Comparison of ENCODE assay signal across 9 mouse cellular contexts in genomic region chr9:77825380-77825961, GRCm38 (mm10).
DNase-seq lines count a peak whose midpoint lies in the region; ATAC-seq and TF ChIP-seq lines count a peak whose summit lies in the region.
"Had no signal": no experiment of that assay in that cellular context is flagged by ENCODE, and none has a peak within 500 bp of the region (broad histone marks: within the 10 kb centered on the region; RNA-seq: fewer than 3 reads in every experiment).

No protein-coding gene starts in this region.

- no peak for TF ChIP-seq CTCF in kidney, postnatal 0 days (IDR thresholded peaks at IDR 0.05; ENCODE audit: low read depth)
- TF ChIP-seq CTCF in thymus, adult 2 months (IDR thresholded peaks at IDR 0.05; ENCODE audit: borderline replicate concordance, control insufficient read depth, extremely low read depth, insufficient read depth, low read length, poor library complexity), result no peak

- peak; percentile 78 for DNase-seq in kidney, postnatal 0 days (ENCODE audit: low spot score)
- no peak for DNase-seq in kidney, adult 9 months
- peak; percentile 52 for DNase-seq in ES-CJ7 (ENCODE audit: low read depth, low spot score)
- DNase-seq in fibroblast of lung, adult 2 months (ENCODE audit: low read depth), result peak; percentile 37
- peak; percentile 83 for DNase-seq in limb, embryonic 14.5 days (ENCODE audit: low spot score)
- no peak for DNase-seq in ovary, adult 18-20 months (ENCODE audit: low spot score)
- no peak for DNase-seq in thymus, adult 2 months

- no peak overlapping the region for H3K4me3 ChIP-seq in kidney, postnatal 0 days (replicated peaks; ENCODE audit: low read depth, low read length)
- H3K4me3 ChIP-seq in limb, embryonic 14.5 days (replicated peaks; ENCODE audit: low read length), result no peak overlapping the region
- no peak overlapping the region for H3K4me3 ChIP-seq in thymus, adult 2 months (ENCODE audit: control insufficient read depth, insufficient read depth, low read length)

- no peaks in the 10 kb centered on the region for H3K36me3 ChIP-seq in kidney, postnatal 0 days (ENCODE audit: insufficient read depth, low read length)
- H3K36me3 ChIP-seq in limb, embryonic 14.5 days (ENCODE audit: control insufficient read depth, insufficient read depth, low read length), result no peaks in the 10 kb centered on the region
- no peaks in the 10 kb centered on the region for H3K36me3 ChIP-seq in thymus, adult 2 months (ENCODE audit: control insufficient read depth, insufficient read depth, low read length)

- WGBS in kidney, postnatal 0 days, result 19% methylated on average over 7 of the region's 7 CpGs
- 4% methylated on average over 7 of the region's 7 CpGs for WGBS in limb, embryonic 14.5 days
- WGBS in thymus, adult 2 months, result 53% methylated on average over 7 of the region's 7 CpGs

- peak; percentile 88 for ATAC-seq in kidney, postnatal 0 days (replicated peaks; ENCODE audit: low FRiP score, low read depth)
- peak; percentile 80 for ATAC-seq in limb, embryonic 14.5 days (ENCODE audit: low FRiP score, low read depth)
- no peak for ATAC-seq in megakaryocyte-erythroid progenitor cell, adult 5-6 weeks (replicated peaks; ENCODE audit: low FRiP score, low TSS enrichment, poor library complexity, severe bottlenecking)

- H3K4me1 ChIP-seq in kidney, postnatal 0 days (replicated peaks; ENCODE audit: insufficient read depth, low read length), result peaks cover 4% of the 10 kb centered on the region; the same call in 1 of the 2 replicates
- peaks cover 13% of the 10 kb centered on the region; the same call in 1 of the 2 replicates for H3K4me1 ChIP-seq in limb, embryonic 14.5 days (ENCODE audit: control insufficient read depth, insufficient read depth, low read length)
- peaks cover 4% of the 10 kb centered on the region; the same call in 1 of the 2 replicates for H3K4me1 ChIP-seq in thymus, adult 2 months (replicated peaks; ENCODE audit: control insufficient read depth, insufficient read depth, low read length)

- H3K27ac ChIP-seq in kidney, postnatal 0 days, result peak overlapping the region; percentile 14
- 0 out of 2 replicates have a peak overlapping the region, but pooled peaks have one; percentile 46 for H3K27ac ChIP-seq in limb, embryonic 14.5 days (replicated peaks; ENCODE audit: low read depth, low read length)
- H3K27ac ChIP-seq in thymus, adult 2 months (ENCODE audit: control insufficient read depth, insufficient read depth, low read length), result no peak overlapping the region
- H3K27ac ChIP-seq: liver, embryonic 14.5 days had no signal

- H3K9ac ChIP-seq in kidney, postnatal 0 days (ENCODE audit: low read depth, low read length), result no peak overlapping the region
- no peak overlapping the region for H3K9ac ChIP-seq in limb, embryonic 14.5 days (ENCODE audit: low read depth, low read length, severe bottlenecking)
- H3K9ac ChIP-seq: liver, embryonic 14.5 days had no signal

- no peak overlapping the region for H3K4me2 ChIP-seq in kidney, postnatal 0 days (ENCODE audit: low read length)
- H3K4me2 ChIP-seq in limb, embryonic 14.5 days (replicated peaks; ENCODE audit: low read depth, low read length, severe bottlenecking), result no peak overlapping the region

- no peaks in the 10 kb centered on the region for H3K9me3 ChIP-seq in kidney, postnatal 0 days (replicated peaks; ENCODE audit: low read length)
- H3K9me3 ChIP-seq in limb, embryonic 14.5 days (ENCODE audit: control insufficient read depth, low read length), result no peaks in the 10 kb centered on the region

- no peak for TF ChIP-seq POLR2A in limb, embryonic 14.5 days (IDR thresholded peaks at IDR 0.05; ENCODE audit: borderline replicate concordance, extremely low read depth, insufficient read depth, insufficient read length)
- no peak for TF ChIP-seq POLR2A in thymus, adult 2 months (IDR thresholded peaks at IDR 0.05; ENCODE audit: control insufficient read depth, extremely low read depth, insufficient read depth, low read length, poor library complexity)

- H3K27me3 ChIP-seq in kidney, postnatal 0 days (ENCODE audit: insufficient read depth, low read length), result no peaks in the 10 kb centered on the region
- no peaks in the 10 kb centered on the region for H3K27me3 ChIP-seq in limb, embryonic 14.5 days (ENCODE audit: control insufficient read depth, insufficient read depth, low read length)
- no peaks in the 10 kb centered on the region for H3K27me3 ChIP-seq in thymus, adult 2 months (ENCODE audit: control insufficient read depth, insufficient read depth, low read length)

Comparison
In these comparisons a context has a peak if more than half of its experiments do, and no peak if none do; other contexts are left out.
1. DNase-seq: peak in kidney, postnatal 0 days (single experiment), ES-CJ7 (single experiment), fibroblast of lung, adult 2 months (single experiment) and limb, embryonic 14.5 days (single experiment); none in kidney, adult 9 months (single experiment), ovary, adult 18-20 months (single experiment) and thymus, adult 2 months (single experiment).